Mouse (Mus musculus) heart, adult 11 months (tissue): ENCODE results near the gene Platr17.

Experiments used
- DNase-seq: peaks from one replicate; pipeline ENCODE4 v3.0.0; 2022

Gene Platr17

GRCm38 (mm10) chr17:33943454-33943853, 38.5 kb downstream of the Platr17 start:
- DNase-seq = peak; percentile 91

- peak; percentile 93 for DNase-seq
These were observed 42.6 kb downstream of the Platr17 start for GRCm38 (mm10) chr17:33947430-33948089.

- DNase-seq = peak; percentile 91
These were observed 43.4 kb downstream of the Platr17 start for GRCm38 (mm10) chr17:33948090-33948904.

GRCm38 (mm10) chr17:33948905-33949537, 44.1 kb downstream of the Platr17 start:
- peak; percentile 93 for DNase-seq

- DNase-seq = peak; percentile 93
These were observed 45.2 kb downstream of the Platr17 start for GRCm38 (mm10) chr17:33950131-33950625.

- peak; percentile 98 for DNase-seq
These were observed 46.3 kb downstream of the Platr17 start, which contains the start of gene B3galt4 for GRCm38 (mm10) chr17:33951021-33951946. Gene B3galt4 (minus strand): TSS chr17:33951488.

GRCm38 (mm10) chr17:33952015-33952414, 47.1 kb downstream of the Platr17 start:
- DNase-seq = peak; percentile 89

GRCm38 (mm10) chr17:33952879-33953278, 47.9 kb downstream of the Platr17 start:
- peak; percentile 86 for DNase-seq

- DNase-seq = peak; percentile 76
These were observed 48.4 kb downstream of the Platr17 start for GRCm38 (mm10) chr17:33953310-33953709.

GRCm38 (mm10) chr17:33953961-33954565, 49.1 kb downstream of the Platr17 start:
- peak; percentile 73 for DNase-seq

- DNase-seq = peak; percentile 88
These were observed 50.0 kb downstream of the Platr17 start for GRCm38 (mm10) chr17:33954646-33955554.

GRCm38 (mm10) chr17:33955555-33956214, 50.8 kb downstream of the Platr17 start, which contains the start of the genes Vps52 and Rps18:
Gene Vps52 (plus strand): TSS chr17:33955812.
Gene Rps18 (minus strand): TSS chr17:33956001.
- DNase-seq = peak; percentile 99
